Mouse (Mus musculus): ENCODE data around the gene Snapc4. TPM values are rescaled to one million over a fixed set of nuclear protein-coding genes. Genes with fewer than 3 reads are reported as not detected.

Snapc4 gene
- total RNA-seq (2023) = 104 to 118 TPM (median 114 TPM) in 4 replicates

DNA sequence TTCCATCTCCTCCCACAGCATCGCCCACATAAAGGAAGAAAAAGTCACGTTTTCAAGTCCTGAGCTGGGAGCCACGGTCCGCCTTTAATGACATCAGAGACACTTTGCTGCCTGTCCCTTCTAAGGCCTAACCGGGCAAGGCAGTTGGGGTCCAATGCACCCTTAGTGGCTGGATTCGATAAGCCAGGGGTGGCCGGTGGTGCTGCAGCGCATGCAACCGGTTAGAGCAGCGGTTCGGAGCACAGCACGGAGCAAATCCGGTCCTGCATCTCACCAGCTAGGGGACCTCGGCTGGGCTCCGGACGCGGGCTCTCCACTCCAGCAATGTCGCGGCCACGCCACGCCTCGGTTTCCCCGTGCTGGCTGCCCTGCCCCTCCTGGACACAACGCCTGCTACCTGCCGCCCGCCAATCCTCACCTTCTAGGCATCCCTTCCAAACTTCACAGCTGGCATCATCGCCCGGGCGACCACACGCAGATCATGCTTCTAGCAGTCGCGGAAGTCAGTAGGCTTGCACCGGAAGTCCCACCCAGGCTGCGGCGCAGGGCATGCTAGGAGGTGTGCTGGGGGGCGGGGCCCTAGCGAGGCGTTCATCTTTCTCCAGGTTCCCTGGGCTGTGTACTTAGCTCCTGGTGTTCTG, at the start of gene Snapc4:
Snapc4 (minus strand) TSS at position 523 of the 641 bp plus-strand sequence.

DNA sequence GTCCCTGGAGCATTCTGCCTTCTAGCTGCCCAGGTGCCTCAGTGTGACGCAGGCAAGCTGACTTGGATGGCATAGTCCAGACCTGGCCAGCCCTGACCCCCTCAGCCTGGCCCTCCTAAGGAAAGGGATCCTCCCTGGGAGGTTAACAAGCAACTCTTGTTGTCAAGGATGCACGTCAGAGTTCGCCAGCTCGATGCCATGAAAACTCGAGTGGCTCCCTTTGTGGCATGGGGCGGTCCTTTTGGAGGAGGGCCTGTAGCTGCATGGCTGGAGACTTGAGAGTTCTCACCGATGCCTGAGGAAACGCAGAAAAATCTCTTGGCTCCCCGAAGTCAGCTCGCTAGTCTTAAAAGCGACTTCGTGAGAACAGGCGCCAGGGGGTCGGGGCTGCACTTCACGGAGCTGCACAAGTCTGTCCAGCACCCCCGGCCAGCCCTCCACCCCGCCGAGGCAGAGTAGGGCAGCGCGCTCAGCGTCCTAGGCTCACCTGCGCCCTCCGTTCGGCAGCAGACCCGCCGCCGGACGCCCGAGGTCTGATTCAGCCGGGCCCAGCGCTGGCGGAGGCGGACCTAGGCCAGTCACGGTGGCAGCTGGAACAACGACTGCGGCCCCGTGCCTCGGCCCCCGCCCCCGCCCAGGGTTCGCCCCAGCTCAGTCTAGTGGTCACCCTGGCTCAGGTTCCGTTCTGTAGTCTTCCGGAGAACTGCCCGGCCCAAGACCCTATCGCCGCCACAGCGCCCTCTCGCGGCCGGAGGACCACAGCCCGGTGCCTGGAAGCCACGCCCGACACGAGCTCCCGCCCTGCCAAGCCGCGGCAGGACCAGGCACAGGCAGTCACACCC, 28.3 kb upstream of the Snapc4 start, which contains the start of gene Inpp5e:
Inpp5e (minus strand) TSS at position 689 of the 842 bp plus-strand sequence.

DNA sequence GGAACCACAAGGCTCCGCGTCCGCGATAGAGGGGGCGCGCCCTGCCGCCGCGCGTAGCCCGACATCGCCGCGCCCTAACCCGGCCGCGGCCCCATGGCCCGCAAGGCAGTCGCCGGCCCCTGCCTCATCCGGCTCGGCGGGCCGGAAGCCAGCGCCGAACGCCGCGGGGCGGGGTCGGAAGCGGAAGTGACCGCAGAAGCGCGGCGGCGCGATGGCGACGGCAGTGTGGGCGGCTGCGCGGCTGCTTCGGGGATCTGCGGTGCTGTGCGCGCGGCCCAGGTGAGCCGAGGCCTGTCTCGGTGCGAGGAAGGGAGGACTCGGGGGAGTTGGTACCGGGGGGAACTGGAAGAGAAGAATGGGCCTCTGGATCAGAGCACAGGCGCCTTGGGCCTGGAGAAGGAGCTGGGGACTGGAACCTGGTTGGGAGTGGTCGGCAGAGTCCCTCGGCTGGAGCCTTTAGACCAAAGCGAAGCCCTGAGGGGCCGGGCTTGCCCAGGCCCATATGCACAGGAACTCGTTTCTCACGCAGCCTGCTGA, 8.8 kb upstream of the Snapc4 start, which contains the start of the genes Entr1 and Pmpca:
Entr1 (minus strand) TSS at position 163 of the 537 bp plus-strand sequence.
Pmpca (plus strand) TSS at position 186 of the 537 bp plus-strand sequence.

DNA sequence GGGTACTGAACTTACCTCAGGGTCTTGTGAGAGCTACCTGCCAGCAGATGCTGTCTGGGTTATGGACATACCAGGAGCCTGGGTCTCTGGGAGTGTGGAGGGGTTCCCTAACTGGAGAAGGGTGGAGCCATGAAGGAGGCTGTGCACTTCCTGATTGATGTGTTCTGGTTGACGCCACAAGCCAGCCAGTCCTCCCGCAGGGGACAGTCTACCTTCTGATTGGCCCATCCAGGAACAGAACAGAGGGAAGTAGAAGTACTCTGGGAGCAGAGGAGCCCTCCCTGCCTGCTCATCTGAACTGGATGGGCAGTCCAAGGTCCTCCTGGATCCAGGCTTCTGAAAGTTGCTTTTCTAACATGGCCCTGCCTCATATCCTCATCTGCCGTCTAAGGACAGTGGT, 19.7 kb downstream of the Snapc4 start, which contains the start of gene Card9:
Card9 (minus strand) TSS at position 147 of the 400 bp plus-strand sequence.

DNA sequence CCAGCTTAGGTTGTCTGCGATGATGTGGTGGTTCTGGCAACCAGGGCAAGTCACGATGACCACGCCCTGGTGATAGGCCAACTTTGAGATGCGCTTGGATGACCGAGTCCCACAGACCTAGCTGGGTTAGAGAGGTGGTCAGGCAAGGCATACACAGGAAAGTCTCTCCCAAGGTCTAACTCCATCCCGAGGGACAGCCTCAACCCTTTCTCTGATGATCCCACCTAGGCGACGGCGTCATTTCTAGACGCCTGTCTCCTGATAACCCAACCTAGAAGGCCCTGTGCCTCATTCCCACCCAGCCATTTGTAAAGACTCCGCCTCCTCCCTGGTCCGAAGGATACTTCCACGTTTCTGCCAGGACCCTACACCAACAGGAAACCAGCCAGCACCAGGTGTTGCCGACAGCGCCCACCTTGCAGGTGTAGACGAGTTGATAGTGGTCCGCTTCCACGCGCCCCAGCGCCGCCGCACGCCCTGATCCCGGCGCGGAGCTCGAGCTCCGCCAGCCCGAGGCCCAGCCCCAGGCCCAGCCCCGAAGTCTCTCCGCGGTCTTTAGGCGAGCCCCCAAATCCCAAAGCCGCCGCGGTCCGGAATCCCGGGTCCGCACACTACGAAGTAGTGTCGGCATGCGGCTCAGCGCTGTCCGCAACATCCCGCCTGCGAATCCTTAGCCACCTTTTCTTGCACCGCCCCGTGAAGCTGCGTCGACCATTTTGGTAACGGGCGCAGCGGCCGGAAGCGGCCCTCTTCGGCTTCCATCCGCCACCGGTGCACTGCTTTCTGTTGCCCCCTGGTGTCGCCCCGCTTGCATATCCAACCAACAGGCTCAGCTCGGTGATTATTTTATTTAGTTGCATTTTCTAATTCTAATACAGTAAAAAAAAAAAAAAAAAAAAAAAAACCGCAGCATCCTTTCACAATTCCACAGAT, 28.8 kb downstream of the Snapc4 start, which contains the start of gene Dnlz:
Dnlz (minus strand) TSS at position 753 of the 933 bp plus-strand sequence.

DNA sequence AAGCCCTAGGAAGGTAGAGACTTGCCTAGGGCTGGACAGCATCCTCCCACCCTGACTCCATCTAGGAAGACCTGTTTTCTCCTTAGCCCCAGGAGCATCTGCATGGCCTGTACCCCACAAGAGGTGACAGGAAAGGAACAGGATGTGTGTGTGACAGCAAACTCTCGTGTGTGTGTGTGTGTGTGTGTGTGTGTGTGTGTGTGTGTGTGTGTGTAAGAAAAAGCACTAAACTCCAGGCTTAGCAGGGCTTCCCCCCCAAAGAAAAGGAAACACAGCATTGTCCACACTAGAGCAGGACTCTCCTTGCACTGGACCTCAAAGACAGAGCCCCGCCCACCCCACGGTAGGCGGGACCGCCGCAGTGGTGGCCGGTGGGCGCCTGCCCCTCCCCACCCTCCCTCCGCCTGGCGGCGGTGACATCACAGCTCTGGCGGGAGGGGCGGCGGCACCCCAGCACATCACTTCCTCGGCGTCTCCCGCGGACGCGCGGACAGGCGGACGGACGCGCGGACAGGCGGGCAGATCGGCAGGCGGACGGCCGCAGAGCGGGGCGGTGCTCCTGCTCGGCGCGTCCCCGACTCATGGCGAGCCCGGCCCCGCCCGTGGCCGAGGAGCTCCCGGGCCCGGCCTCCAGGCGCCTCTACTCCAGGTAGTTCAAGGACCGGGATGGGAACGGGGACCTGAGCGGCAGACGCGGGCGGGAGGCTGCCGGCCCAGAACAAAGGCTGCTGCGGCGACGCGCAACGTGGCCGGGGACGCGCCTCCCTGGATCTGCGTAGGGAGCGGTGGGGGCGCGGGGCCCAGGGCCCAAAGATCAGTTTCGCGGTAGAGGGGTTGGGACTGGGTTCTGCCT, 65.2 kb downstream of the Snapc4 start, which contains the start of gene Gpsm1:
Gpsm1 (plus strand) TSS at position 444 of the 853 bp plus-strand sequence.

Other genes starting within 250 kb of the Snapc4 start
- gene Lhx3, start 172.4 kb downstream of the Snapc4 start, total RNA-seq (2023) = not detected in 4 replicates
- gene Qsox2, start 143.1 kb downstream of the Snapc4 start, total RNA-seq (2023) = 7.5 to 8.7 TPM (median 8.3 TPM) in 4 replicates
- not detected in 4 replicates for gene Ccdc187, start 86.1 kb downstream of the Snapc4 start, total RNA-seq (2023)
- gene Gpsm1, start 65.1 kb downstream of the Snapc4 start, total RNA-seq (2023) = 25.3 to 37.7 TPM (median 35.4 TPM) in 4 replicates
- 7.3 to 10.1 TPM (median 8.8 TPM) in 4 replicates for gene Dnlz, start 28.5 kb downstream of the Snapc4 start, total RNA-seq (2023)
- gene Card9, start 19.7 kb downstream of the Snapc4 start, total RNA-seq (2023) = 0.85 TPM in 1 of 4 replicates, not detected in the others
- gene Entr1, start 8.7 kb upstream of the Snapc4 start, total RNA-seq (2023) = 115 to 127 TPM (median 119 TPM) in 4 replicates
- gene Pmpca, start 8.7 kb upstream of the Snapc4 start, total RNA-seq (2023) = 81.4 to 89.8 TPM (median 85.5 TPM) in 4 replicates
- 28.5 to 37.9 TPM (median 33.8 TPM) in 4 replicates for gene Inpp5e, start 28.6 kb upstream of the Snapc4 start, total RNA-seq (2023)
- gene Sec16a, start 64.6 kb upstream of the Snapc4 start, total RNA-seq (2023) = 84.8 to 109 TPM (median 93.3 TPM) in 4 replicates
- gene Notch1, start 136.0 kb upstream of the Snapc4 start, total RNA-seq (2023) = 24.4 to 28.2 TPM (median 25.5 TPM) in 4 replicates
- gene Egfl7, start 199.4 kb upstream of the Snapc4 start, total RNA-seq (2023) = 1.4 to 2.6 TPM (median 2.5 TPM) in 3 of 4 replicates, not detected in the other
- not detected in 4 replicates for gene Gm20532, start 206.0 kb upstream of the Snapc4 start, total RNA-seq (2023)
- gene Agpat2, start 223.8 kb upstream of the Snapc4 start, total RNA-seq (2023) = 20.3 to 25.0 TPM (median 20.7 TPM) in 4 replicates
- gene Fam69b, start 247.8 kb upstream of the Snapc4 start, total RNA-seq (2023) = 3.5 to 5.5 TPM (median 4.9 TPM) in 4 replicates